Mouse (Mus musculus): ENCODE measurements at regions not wholly inside any gene's neighbourhood (a gene's known extent, or its start where the extent isn't known, plus 50 kb on each side); places are given as distances from the start of the nearest gene placed in this dataset.

DNA sequence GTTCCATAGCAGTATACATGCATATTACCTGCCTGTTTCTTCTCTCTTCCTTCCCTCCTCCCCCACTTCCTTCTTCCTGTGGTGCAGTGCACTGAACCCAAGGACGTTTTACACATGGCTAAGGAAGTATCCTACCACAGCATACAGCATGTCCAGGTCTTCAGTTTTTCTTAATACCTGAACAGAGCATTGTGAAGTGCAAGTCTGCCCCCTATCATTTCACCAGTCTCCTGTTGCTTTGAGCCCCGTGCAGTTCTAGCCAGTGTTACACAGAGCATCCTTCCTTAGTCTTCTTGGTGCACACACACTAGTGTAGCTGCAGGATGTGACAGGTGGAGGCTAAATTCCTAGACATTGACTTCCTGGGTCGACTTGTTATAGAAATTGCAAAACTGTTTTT lies 53.7 kb upstream of the Foxb1 start:
- in situ Hi-C loops (cut with MboI, MseI) = no loop called here

GRCm38 (mm10) chr9:69823179-69823966 lies 62.6 kb upstream of the Foxb1 start:
- in situ Hi-C loops (cut with MboI, MseI) = loop anchor here in 1 of 2 experiments (5.0 kb wide), 1 partner anchor 56 kb away; no protein-coding TSS in a partner anchor

- in situ Hi-C loops (cut with MboI, MseI) = no loop called here
These were observed 67.7 kb upstream of the Foxb1 start for GRCm38 (mm10) chr9:69828428-69828827.

DNA sequence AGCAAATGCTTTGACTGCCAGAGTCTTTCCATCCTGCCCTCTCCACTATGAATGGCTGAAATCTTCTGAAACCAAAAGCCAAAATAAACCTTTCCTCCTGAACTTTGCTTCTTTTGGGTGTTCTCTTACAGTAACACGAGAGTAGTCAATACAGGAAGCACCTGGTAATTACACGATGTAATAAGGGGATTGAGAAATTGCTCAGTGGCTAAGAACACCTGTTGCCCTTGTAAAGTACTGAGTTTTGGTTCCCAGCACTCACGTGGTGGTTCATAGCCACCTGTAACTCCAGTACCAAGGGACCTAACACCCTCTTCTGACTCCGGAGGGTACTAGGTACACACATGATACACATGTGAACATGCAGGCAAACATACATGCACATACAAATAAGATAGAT lies 74.7 kb upstream of the Foxb1 start:
- in situ Hi-C loops (cut with MboI, MseI) = no loop called here

GRCm38 (mm10) chr9:69839198-69839597 lies 78.5 kb upstream of the Foxb1 start:
- in situ Hi-C loops (cut with MboI, MseI) = no loop called here

GRCm38 (mm10) chr9:69844712-69845111 lies 84.0 kb upstream of the Foxb1 start:
- in situ Hi-C loops (cut with MboI, MseI) = no loop called here

- in situ Hi-C loops (cut with MboI, MseI) = no loop called here
These were observed 84.5 kb upstream of the Foxb1 start for GRCm38 (mm10) chr9:69845210-69845609.

- in situ Hi-C loops (cut with MboI, MseI) = no loop called here
These were observed 95.9 kb upstream of the Foxb1 start for GRCm38 (mm10) chr9:69856621-69857020.

GRCm38 (mm10) chr9:69858619-69859018 lies 97.9 kb upstream of the Foxb1 start:
- in situ Hi-C loops (cut with MboI, MseI) = no loop called here

DNA sequence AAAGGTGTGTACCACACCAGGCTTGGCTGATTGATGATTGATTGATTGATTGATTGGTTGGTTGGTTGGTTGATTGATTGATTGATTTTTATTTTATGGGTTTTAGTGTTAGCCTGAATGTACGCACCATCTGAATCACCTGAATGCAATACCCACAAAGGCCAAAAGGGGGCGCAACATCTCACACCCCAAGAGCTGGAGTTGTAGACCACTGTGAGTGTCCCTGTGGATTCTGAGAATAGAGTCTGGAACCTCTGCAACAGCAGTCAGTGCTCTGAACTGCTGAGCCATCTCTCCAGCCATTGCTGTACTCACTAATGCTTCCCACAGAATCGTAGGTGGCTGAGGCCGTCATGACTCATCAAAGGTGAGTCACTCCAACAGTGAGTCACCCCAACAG lies 109.4 kb upstream of the Foxb1 start:
- in situ Hi-C loops (cut with MboI, MseI) = no loop called here

DNA sequence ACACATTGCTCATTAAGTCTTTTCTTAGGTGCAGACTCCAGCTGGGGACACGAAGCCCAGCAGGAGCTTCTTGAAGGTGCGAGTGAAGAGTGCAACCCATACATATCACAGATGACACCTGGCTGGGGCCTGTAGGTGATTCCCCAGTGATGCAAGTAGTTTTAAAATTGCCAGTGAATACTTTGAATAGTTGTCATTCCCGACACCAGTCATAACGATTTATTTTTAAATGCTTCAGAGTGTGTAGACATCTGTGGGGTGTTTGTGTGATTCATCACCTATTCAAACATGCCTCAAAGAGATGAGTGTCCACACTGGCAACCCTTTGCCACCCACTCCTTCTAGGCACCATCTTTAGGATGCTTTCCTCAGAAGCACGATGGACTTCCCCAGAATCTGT lies 102.9 kb upstream of the Bnip2 start:
- in situ Hi-C loops (cut with MboI, MseI) = no loop called here

DNA sequence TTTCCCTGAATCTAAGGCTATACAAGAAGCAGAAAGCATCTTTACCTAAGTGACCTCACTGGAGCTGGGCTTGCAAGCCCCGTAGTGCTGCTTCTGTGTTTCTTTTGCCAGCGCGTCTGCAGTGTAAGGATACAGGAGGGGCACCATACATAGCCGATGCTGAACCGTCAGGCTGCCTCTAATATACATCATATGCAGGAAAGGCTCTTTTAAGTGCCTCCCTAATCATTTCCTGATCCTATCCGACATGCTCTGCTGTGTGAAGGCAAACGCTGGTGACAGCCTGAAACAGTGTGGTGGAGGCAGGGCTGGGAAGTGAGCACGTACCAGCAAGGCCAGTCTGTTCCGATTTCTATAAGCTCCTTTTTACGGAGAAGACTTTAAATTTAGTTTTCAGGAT lies 91.2 kb upstream of the Bnip2 start:
- in situ Hi-C loops (cut with MboI, MseI) = no loop called here

- in situ Hi-C loops (cut with MboI, MseI) = no loop called here
These were observed 89.9 kb upstream of the Bnip2 start for GRCm38 (mm10) chr9:69899371-69899770.

DNA sequence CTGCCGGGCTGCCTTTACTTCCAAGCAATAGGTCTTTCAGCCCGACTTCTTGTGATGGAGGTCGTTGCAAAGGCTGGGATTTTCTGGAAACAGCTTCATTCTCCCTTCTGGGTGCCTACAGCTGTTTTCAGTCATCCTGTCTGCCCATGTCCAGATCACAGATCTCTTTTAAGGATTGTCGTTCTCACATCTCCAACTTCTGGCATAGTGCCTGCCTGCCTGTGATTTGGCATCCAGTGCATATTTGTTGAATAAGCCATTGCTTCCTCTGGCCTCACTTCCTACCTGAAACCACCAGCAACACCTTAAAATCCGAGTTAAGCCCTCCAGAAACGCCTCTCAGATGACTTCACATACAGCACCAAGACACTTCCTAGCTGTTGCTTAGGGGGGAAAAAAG lies 88.4 kb upstream of the Bnip2 start:
- in situ Hi-C loops (cut with MboI, MseI) = no loop called here

DNA sequence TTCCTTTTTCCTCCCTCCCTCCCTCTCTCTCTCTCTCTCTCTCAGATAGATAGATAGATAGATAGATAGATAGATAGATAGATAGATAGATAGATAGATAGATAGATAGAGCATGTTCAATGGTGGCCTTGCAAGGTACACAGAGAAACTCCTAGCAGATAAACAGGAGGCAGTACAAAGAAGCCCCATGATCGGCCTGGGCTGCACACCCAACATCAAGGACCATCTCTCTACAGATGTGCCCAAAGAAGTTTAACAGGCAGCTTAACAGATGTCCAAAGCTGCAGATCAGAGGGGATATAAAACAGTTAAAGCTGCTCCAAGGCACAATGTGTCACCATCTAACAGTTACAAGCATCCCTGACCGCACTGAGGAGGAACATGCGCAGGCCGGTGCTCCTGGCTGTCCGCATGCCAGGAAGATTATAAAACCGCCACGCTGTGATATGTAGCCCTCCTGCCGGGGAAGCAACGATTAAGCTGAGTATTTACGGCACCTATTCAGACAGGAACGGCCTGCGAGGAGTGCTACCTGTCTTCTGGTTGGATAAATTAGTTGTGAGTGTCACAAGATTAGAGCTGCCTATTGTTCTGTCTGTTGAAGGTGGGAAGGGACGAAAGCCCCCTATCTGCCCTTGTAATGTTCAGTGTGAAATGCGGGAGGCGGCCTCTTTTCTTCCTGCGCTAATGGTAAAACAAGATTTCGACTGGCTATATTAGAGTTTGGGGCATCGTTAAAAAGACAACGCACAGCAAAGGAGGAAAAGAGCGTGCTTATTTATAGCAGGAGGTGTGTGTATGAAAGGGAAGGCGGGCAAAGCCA lies 81.9 kb upstream of the Bnip2 start:
- in situ Hi-C loops (cut with MboI, MseI) = no loop called here

DNA sequence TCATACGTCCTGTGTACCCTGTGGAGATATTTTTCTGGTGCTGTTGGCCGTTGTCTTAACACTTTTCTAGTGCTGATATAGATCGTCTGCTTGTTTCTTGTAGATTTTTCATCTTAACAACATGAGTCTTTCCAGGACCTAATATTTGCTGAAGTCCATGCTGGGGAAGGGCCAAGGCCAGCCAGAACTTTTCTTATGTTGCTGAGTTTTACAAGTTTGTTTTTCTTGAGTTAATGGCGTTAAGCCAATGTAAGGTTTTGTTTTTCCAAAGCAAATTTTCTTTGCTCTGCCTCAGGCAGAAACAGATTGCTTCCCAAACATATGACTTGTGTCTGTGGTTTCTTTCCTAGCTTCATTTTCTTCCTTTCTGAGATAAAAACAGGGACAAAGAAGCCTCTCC lies 78.6 kb upstream of the Bnip2 start:
- in situ Hi-C loops (cut with MboI, MseI) = no loop called here

- in situ Hi-C loops (cut with MboI, MseI) = no loop called here
These were observed 61.1 kb upstream of the Bnip2 start for GRCm38 (mm10) chr9:69928126-69928525.

DNA sequence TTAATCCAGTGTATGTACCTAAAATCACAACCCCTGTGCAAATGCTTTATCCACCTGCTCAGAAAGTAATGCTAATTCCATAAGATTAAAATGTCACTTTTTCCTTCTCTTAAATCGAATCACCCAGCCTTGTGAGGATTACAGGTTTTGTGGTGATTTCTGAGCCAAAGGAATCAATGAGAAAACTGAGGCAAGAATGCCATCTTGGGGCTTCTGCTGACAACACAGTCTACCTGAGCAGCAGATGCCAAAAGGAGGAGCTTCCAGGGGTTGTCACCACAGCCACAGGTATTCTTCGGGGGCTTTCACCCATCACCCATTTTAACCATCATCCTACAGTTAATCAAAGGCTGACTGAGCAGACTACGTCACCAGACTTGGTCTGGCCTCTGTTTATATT lies 51.4 kb upstream of the Bnip2 start:
- in situ Hi-C loops (cut with MboI, MseI) = no loop called here

All from T-helper 17 cell (primary cell).